Mouse (Mus musculus): ENCODE measurements around the gene Nasp. TPM values are rescaled to one million over a fixed set of nuclear protein-coding genes. Genes with fewer than 3 reads are reported as not detected.
"Not testable (repeated sequence)": the region's sequence is repeated elsewhere in the genome, so short reads cannot be mapped to it uniquely, and the experiment has no call there.

Gene Nasp
- polyA plus RNA-seq (2014; fragmentation: Nextera tagmentation; extraction: Ambion mirVana), result 304 and 328 TPM in 2 replicates

GRCm38 (mm10) chr4:116627722-116628662 lies at the start of gene Nasp:
TSS of gene Nasp (minus strand) at chr4:116627941.
- Histone ChIP-seq H3K9ac (ENCODE audit: low read length) (peak within 1 kb of the TSS; percentile 99), H3K4me2 (peak within 1 kb of the TSS; percentile 85), H3K4me3 (ENCODE audit: low read depth, low read length) (peak within 1 kb of the TSS; percentile 99), H3K4me1 (ENCODE audit: control insufficient read depth, insufficient read depth, low read length) (peaks cover 8% of the 10 kb centered on the region), H3K27ac (ENCODE audit: low read depth, low read length) (peak within 1 kb of the TSS; percentile 92), H3K9me3 (ENCODE audit: control insufficient read depth, low read length) (no peaks in the 10 kb centered on the region), H3K27me3 (ENCODE audit: control insufficient read depth, insufficient read depth, low read length) (no peaks in the 10 kb centered on the region), H3K36me3 (ENCODE audit: control insufficient read depth, insufficient read depth, low read length) (0 out of 2 replicates have a peak, but pooled peaks cover 4% of the 10 kb centered on the region)
- ATAC-seq (ENCODE audit: low FRiP score) (peak; percentile 89), DNase-seq (ENCODE audit: low spot score, missing footprints) (peak; percentile 98)
- 8% methylated on average over 23 of the region's 23 CpGs for WGBS

GRCm38 (mm10) chr4:116676027-116676426 lies 48.3 kb upstream of the Nasp start:
- no peak for DNase-seq (ENCODE audit: low spot score, missing footprints)

GRCm38 (mm10) chr4:116674761-116675160 lies 47.0 kb upstream of the Nasp start:
- DNase-seq (ENCODE audit: low spot score, missing footprints); H3K4me2 ChIP-seq; H3K4me1 ChIP-seq (ENCODE audit: control insufficient read depth, insufficient read depth, low read length); H3K27ac ChIP-seq (ENCODE audit: low read depth, low read length); H3K9ac ChIP-seq (ENCODE audit: low read length); H3K36me3 ChIP-seq (ENCODE audit: control insufficient read depth, insufficient read depth, low read length); H3K9me3 ChIP-seq (ENCODE audit: control insufficient read depth, low read length); H3K4me3 ChIP-seq (ENCODE audit: low read depth, low read length); ATAC-seq (ENCODE audit: low FRiP score); H3K27me3 ChIP-seq (ENCODE audit: control insufficient read depth, insufficient read depth, low read length): not testable (repeated sequence)
- WGBS, result 92% methylated on average over 6 of the region's 6 CpGs

More at GRCm38 (mm10) chr4:116676027-116676426, 48.3 kb upstream of the Nasp start:
- 91% methylated on average over 3 of the region's 3 CpGs for WGBS
- Histone ChIP-seq H3K27ac (ENCODE audit: low read depth, low read length) (no peak overlapping the region), H3K4me1 (ENCODE audit: control insufficient read depth, insufficient read depth, low read length) (no peaks in the 10 kb centered on the region), H3K4me3 (ENCODE audit: low read depth, low read length) (no peak overlapping the region), H3K9me3 (ENCODE audit: control insufficient read depth, low read length) (no peaks in the 10 kb centered on the region), H3K27me3 (ENCODE audit: control insufficient read depth, insufficient read depth, low read length) (no peaks in the 10 kb centered on the region), H3K36me3 (ENCODE audit: control insufficient read depth, insufficient read depth, low read length) (no peaks in the 10 kb centered on the region), H3K4me2 (no peak overlapping the region), H3K9ac (ENCODE audit: low read length) (no peak overlapping the region)
- ATAC-seq (ENCODE audit: low FRiP score), result no peak

GRCm38 (mm10) chr4:116672785-116673184 lies 45.0 kb upstream of the Nasp start:
- DNase-seq (ENCODE audit: low spot score, missing footprints) (peak; percentile 41), ATAC-seq (ENCODE audit: low FRiP score) (no peak)
- no peaks in the 10 kb centered on the region for H3K9me3 ChIP-seq (ENCODE audit: control insufficient read depth, low read length)
- no peaks in the 10 kb centered on the region for H3K4me1 ChIP-seq (ENCODE audit: control insufficient read depth, insufficient read depth, low read length)
- no peak overlapping the region for H3K4me2 ChIP-seq
- WGBS, result 79% methylated on average over 2 of the region's 2 CpGs
- no peaks in the 10 kb centered on the region for H3K36me3 ChIP-seq (ENCODE audit: control insufficient read depth, insufficient read depth, low read length)
- H3K4me3 ChIP-seq (ENCODE audit: low read depth, low read length), result no peak overlapping the region
- no peak overlapping the region for H3K27ac ChIP-seq (ENCODE audit: low read depth, low read length)
- no peaks in the 10 kb centered on the region for H3K27me3 ChIP-seq (ENCODE audit: control insufficient read depth, insufficient read depth, low read length)
- no peak overlapping the region for H3K9ac ChIP-seq (ENCODE audit: low read length)

GRCm38 (mm10) chr4:116669291-116669690 lies 41.5 kb upstream of the Nasp start:
- H3K9me3 ChIP-seq (ENCODE audit: control insufficient read depth, low read length), result no peaks in the 10 kb centered on the region
- 61% methylated on average over 2 of the region's 2 CpGs for WGBS
- H3K4me3 ChIP-seq (ENCODE audit: low read depth, low read length), result no peak overlapping the region
- H3K4me2 ChIP-seq, result no peak overlapping the region
- H3K27me3 ChIP-seq (ENCODE audit: control insufficient read depth, insufficient read depth, low read length), result no peaks in the 10 kb centered on the region
- ATAC-seq (ENCODE audit: low FRiP score) (no peak), DNase-seq (ENCODE audit: low spot score, missing footprints) (peak; percentile 68)
- H3K4me1 ChIP-seq (ENCODE audit: control insufficient read depth, insufficient read depth, low read length), result no peaks in the 10 kb centered on the region
- no peak overlapping the region for H3K27ac ChIP-seq (ENCODE audit: low read depth, low read length)
- H3K36me3 ChIP-seq (ENCODE audit: control insufficient read depth, insufficient read depth, low read length), result no peaks in the 10 kb centered on the region
- no peak overlapping the region for H3K9ac ChIP-seq (ENCODE audit: low read length)

GRCm38 (mm10) chr4:116668145-116668544 lies 40.4 kb upstream of the Nasp start:
- Histone ChIP-seq H3K4me2 (no peak overlapping the region), H3K27me3 (ENCODE audit: control insufficient read depth, insufficient read depth, low read length) (no peaks in the 10 kb centered on the region), H3K4me3 (ENCODE audit: low read depth, low read length) (no peak overlapping the region), H3K36me3 (ENCODE audit: control insufficient read depth, insufficient read depth, low read length) (no peaks in the 10 kb centered on the region), H3K9me3 (ENCODE audit: control insufficient read depth, low read length) (no peaks in the 10 kb centered on the region), H3K9ac (ENCODE audit: low read length) (no peak overlapping the region), H3K27ac (ENCODE audit: low read depth, low read length) (no peak overlapping the region), H3K4me1 (ENCODE audit: control insufficient read depth, insufficient read depth, low read length) (no peaks in the 10 kb centered on the region)
- no peak for DNase-seq (ENCODE audit: low spot score, missing footprints)
- ATAC-seq (ENCODE audit: low FRiP score), result no peak
- WGBS, result 78% methylated on average over 3 of the region's 3 CpGs

- ATAC-seq (ENCODE audit: low FRiP score), result no peak
- WGBS, result 71% methylated on average over 4 of the region's 4 CpGs
Observed at GRCm38 (mm10) chr4:116666625-116667024, 38.9 kb upstream of the Nasp start.

GRCm38 (mm10) chr4:116661998-116662397 lies 34.3 kb upstream of the Nasp start:
- Histone ChIP-seq H3K27me3 (ENCODE audit: control insufficient read depth, insufficient read depth, low read length) (no peaks in the 10 kb centered on the region), H3K9me3 (ENCODE audit: control insufficient read depth, low read length) (no peaks in the 10 kb centered on the region), H3K9ac (ENCODE audit: low read length) (no peak overlapping the region), H3K4me1 (ENCODE audit: control insufficient read depth, insufficient read depth, low read length) (no peaks in the 10 kb centered on the region), H3K36me3 (ENCODE audit: control insufficient read depth, insufficient read depth, low read length) (no peaks in the 10 kb centered on the region), H3K4me2 (no peak overlapping the region), H3K27ac (ENCODE audit: low read depth, low read length) (no peak overlapping the region), H3K4me3 (ENCODE audit: low read depth, low read length) (no peak overlapping the region)
- ATAC-seq (ENCODE audit: low FRiP score) (no peak), DNase-seq (ENCODE audit: low spot score, missing footprints) (no peak)
- WGBS, result 92% methylated on average over 1 of the region's 1 CpGs

More at GRCm38 (mm10) chr4:116666625-116667024, 38.9 kb upstream of the Nasp start:
- Histone ChIP-seq H3K9me3 (ENCODE audit: control insufficient read depth, low read length) (no peaks in the 10 kb centered on the region), H3K4me3 (ENCODE audit: low read depth, low read length) (no peak overlapping the region), H3K4me2 (no peak overlapping the region), H3K27ac (ENCODE audit: low read depth, low read length) (no peak overlapping the region), H3K36me3 (ENCODE audit: control insufficient read depth, insufficient read depth, low read length) (no peaks in the 10 kb centered on the region), H3K9ac (ENCODE audit: low read length) (no peak overlapping the region), H3K4me1 (ENCODE audit: control insufficient read depth, insufficient read depth, low read length) (no peaks in the 10 kb centered on the region), H3K27me3 (ENCODE audit: control insufficient read depth, insufficient read depth, low read length) (no peaks in the 10 kb centered on the region)
- DNase-seq (ENCODE audit: low spot score, missing footprints), result no peak

GRCm38 (mm10) chr4:116660829-116661228 lies 33.1 kb upstream of the Nasp start:
- no peaks in the 10 kb centered on the region for H3K36me3 ChIP-seq (ENCODE audit: control insufficient read depth, insufficient read depth, low read length)
- no peaks in the 10 kb centered on the region for H3K27me3 ChIP-seq (ENCODE audit: control insufficient read depth, insufficient read depth, low read length)
- no peak overlapping the region for H3K9ac ChIP-seq (ENCODE audit: low read length)
- no peak for DNase-seq (ENCODE audit: low spot score, missing footprints)
- no peaks in the 10 kb centered on the region for H3K9me3 ChIP-seq (ENCODE audit: control insufficient read depth, low read length)
- no peak overlapping the region for H3K27ac ChIP-seq (ENCODE audit: low read depth, low read length)
- H3K4me2 ChIP-seq, result no peak overlapping the region
- no peaks in the 10 kb centered on the region for H3K4me1 ChIP-seq (ENCODE audit: control insufficient read depth, insufficient read depth, low read length)
- H3K4me3 ChIP-seq (ENCODE audit: low read depth, low read length), result no peak overlapping the region
- no peak for ATAC-seq (ENCODE audit: low FRiP score)
- 75% methylated on average over 6 of the region's 6 CpGs for WGBS

All from midbrain, embryonic 11.5 days (tissue).